Mouse (Mus musculus) embryo, embryonic 10.5 days (tissue): ENCODE results near the gene Chst14.
A peak's percentile ranks its signal among the peaks of the same experiment; 100 is the strongest.

Experiments used
- DNase-seq: peaks from one replicate; pipeline ENCODE4 v3.0.0-alpha.2; 2015; ENCODE audit warnings: low spot score

The Chst14 gene

GRCm38 (mm10) chr2:118969585-118970147 is 43.4 kb downstream of the Chst14 start:
- no peak for DNase-seq

- no peak for DNase-seq
Observed at GRCm38 (mm10) chr2:118972048-118972447, 45.8 kb downstream of the Chst14 start.

GRCm38 (mm10) chr2:118972687-118973376 is 46.5 kb downstream of the Chst14 start:
- DNase-seq = peak; percentile 94

GRCm38 (mm10) chr2:118975855-118976254 is 49.6 kb downstream of the Chst14 start:
- DNase-seq = peak; percentile 35

GRCm38 (mm10) chr2:118976282-118976929 is 50.1 kb downstream of the Chst14 start:
- DNase-seq = peak; percentile 89

- DNase-seq = peak; percentile 24
Observed at GRCm38 (mm10) chr2:118976941-118977340, 50.6 kb downstream of the Chst14 start.

GRCm38 (mm10) chr2:118978064-118978463 is 51.8 kb downstream of the Chst14 start:
- peak; percentile 63 for DNase-seq
